Mouse (Mus musculus) adipose tissue, adult 10 weeks (tissue): Measurements from ENCODE around the gene Fryl. TPM values are rescaled to one million over a fixed set of nuclear protein-coding genes. Genes with fewer than 3 reads are reported as not detected.

Source experiments
- polyA plus RNA-seq: library from polyadenylated mRNA; stranded (reverse); fragments of 350-450 nt; fragmentation: Illumina TruSeq; extraction: RNeasy Lipid Tissue Mini Kit (QIAGEN cat#74804); gene quantifications from one replicate; pipeline ENCODE4 v1.2.3, GENCODE M21; 2014; ENCODE audit warnings: low read depth, low replicate concordance

The Fryl gene
- 47.4 TPM for polyA plus RNA-seq

GRCm38 (mm10) chr5:73256352-73257065 lies at the start of gene Fryl:
Gene Fryl (minus strand): TSS chr5:73256619.

GRCm38 (mm10) chr5:73292502-73293457 lies 36.4 kb upstream of the Fryl start, which contains the start of gene Ociad1:
Gene Ociad1 (plus strand): TSS chr5:73292784.

DNA sequence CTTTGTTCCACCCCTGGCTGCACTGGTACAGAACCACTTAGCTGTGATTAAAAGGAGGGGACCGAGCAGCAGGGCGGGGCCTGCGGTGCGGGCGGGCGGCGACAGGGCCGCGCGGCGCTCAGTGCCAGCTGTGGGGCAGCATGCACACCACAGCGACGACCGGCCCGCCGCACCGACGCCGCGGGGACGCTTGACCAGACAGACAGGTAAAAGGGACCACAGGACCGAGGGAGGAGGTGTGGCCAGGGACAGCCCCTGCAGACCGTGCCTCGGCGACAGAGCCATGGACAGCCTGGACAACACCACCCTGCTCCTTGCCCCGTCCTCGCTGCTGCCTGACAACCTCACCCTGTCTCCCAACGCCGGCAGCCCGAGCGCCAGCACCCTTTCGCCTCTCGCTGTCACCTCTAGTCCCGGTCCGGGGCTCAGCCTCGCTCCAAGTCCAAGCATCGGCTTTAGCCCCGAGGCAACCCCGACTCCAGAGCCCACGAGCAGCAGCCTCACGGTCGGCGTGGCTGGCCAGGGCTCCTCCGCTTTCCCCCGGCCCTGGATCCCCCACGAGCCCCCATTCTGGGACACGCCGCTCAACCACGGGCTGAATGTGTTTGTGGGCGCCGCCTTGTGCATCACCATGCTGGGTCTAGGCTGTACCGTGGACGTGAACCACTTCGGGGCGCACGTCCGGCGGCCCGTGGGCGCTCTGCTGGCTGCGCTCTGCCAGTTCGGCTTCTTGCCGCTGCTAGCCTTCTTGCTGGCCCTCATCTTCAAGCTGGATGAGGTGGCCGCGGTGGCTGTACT lies 249.4 kb downstream of the Fryl start, which contains the start of gene Slc10a4:
Gene Slc10a4 (plus strand): TSS at position 100 of the 798 bp plus-strand sequence.

GRCm38 (mm10) chr5:72974602-72975001 lies 281.8 kb downstream of the Fryl start, which contains the start of gene Gm10135:
Gene Gm10135 (minus strand): TSS chr5:72974702.

Other genes starting within 250 kb of the Fryl start
- gene Slc10a4, start 249.7 kb downstream of the Fryl start, polyA plus RNA-seq, result not detected
- 161 TPM for gene Ociad1, start 36.2 kb upstream of the Fryl start, polyA plus RNA-seq
- gene Ociad2, start 84.4 kb upstream of the Fryl start, polyA plus RNA-seq, result 44.1 TPM
- gene Cwh43, start 149.5 kb upstream of the Fryl start, polyA plus RNA-seq, result 56.9 TPM
- gene Dcun1d4, start 224.4 kb upstream of the Fryl start, polyA plus RNA-seq, result 18.7 TPM